Mouse (Mus musculus) hindbrain, embryonic 15.5 days (tissue): Measurements from ENCODE around the gene Chrdl1. TPM values are rescaled to one million over a fixed set of nuclear protein-coding genes. Genes with fewer than 3 reads are reported as not detected.

Experiments used
- ATAC-seq: fragments of 200-750 bp; cut with Nextera tagmentation; 2 replicates; pipeline ENCODE4 v1.8.0; 2017; ENCODE audit warnings: low read depth, moderate number of reproducible peaks, moderate TSS enrichment; ENCODE audit not compliant: low FRiP score
- H3K27ac ChIP-seq: fragments of 300-500 bp; sonication (generic); replicated peaks from 2 replicates; pipeline ENCODE4 v1.5.1; 2015; ENCODE audit warnings: mild to moderate bottlenecking, inconsistent platforms
- H3K27me3 ChIP-seq: fragments of 300-500 bp; sonication (generic); 2 replicates; pipeline ENCODE4 v1.6.1; 2015; ENCODE audit warnings: control low read depth, inconsistent platforms
- H3K36me3 ChIP-seq: fragments of 300-500 bp; sonication (generic); 2 replicates; pipeline ENCODE4 v1.6.1; 2015; ENCODE audit warnings: control low read depth, inconsistent platforms
- H3K4me1 ChIP-seq: fragments of 300-500 bp; sonication (generic); replicated peaks from 2 replicates; pipeline ENCODE4 v1.6.1; 2015; ENCODE audit warnings: control low read depth, inconsistent platforms
- H3K4me2 ChIP-seq: fragments of 300-500 bp; sonication (generic); 2 replicates; pipeline ENCODE4 v1.6.1; 2015; ENCODE audit warnings: moderate library complexity, mild to moderate bottlenecking, inconsistent platforms
- H3K4me3 ChIP-seq: fragments of 300-500 bp; sonication (generic); 2 replicates; pipeline ENCODE4 v1.5.1; 2015; ENCODE audit warnings: mild to moderate bottlenecking, inconsistent platforms
- H3K9ac ChIP-seq: fragments of 300-500 bp; sonication (generic); 2 replicates; pipeline ENCODE4 v1.6.1; 2015; ENCODE audit warnings: inconsistent platforms
- H3K9me3 ChIP-seq: fragments of 300-500 bp; sonication (generic); 2 replicates; pipeline ENCODE4 v1.6.1; 2016; ENCODE audit warnings: control low read depth, inconsistent platforms
- WGBS: fragments of 180-500 bp; shearing (Covaris S2); methylation state at CpG from one replicate; pipeline ENCODE4 v1.1.7; 2015; 5-methylcytosine and 5-hydroxymethylcytosine counted together
- polyA plus RNA-seq: library from polyadenylated mRNA; unstranded; fragments of >200 nt; fragmentation: Nextera tagmentation; extraction: Ambion mirVana; gene quantifications from 2 replicates; pipeline ENCODE4 v1.2.1, GENCODE M21; 2015

Chrdl1 gene
- polyA plus RNA-seq, result 2.5 and 4.3 TPM in 2 replicates

DNA sequence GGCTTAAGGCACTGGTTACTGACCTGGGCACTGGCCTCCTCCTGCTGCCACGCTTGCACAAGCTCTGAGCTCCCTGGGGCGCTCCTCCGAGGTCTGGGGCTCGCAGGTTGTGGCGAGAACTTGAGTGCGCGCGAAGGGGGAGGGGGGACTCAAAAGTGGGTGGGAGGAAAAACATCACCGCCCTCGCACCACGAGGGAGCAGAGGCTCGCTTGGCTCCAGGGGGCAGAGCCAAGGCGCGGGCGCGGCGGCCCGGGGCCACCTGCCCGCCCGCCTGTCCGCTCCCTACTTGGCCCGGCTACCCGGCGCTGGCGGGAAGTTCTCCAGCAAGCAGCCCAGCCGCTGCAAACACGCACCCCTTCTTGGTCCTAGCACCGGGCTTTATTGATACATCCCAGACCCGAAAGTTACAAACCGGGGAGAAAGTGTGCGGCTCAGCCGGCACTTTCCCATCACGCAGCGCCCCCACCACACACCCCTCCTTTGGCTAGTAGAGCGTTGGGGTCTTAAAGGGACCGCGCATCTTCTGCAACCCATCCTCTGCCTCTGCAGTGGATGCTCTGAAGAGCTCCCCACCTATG lies at the start of gene Chrdl1:
Gene Chrdl1, minus strand, starts transcription at position 472 of the 579 bp plus-strand sequence.
- no peaks in the 10 kb centered on the region for H3K36me3 ChIP-seq
- no peaks in the 10 kb centered on the region for H3K9me3 ChIP-seq
- H3K4me3 ChIP-seq, result peak within 1 kb of the TSS; percentile 49
- no peaks in the 10 kb centered on the region for H3K4me1 ChIP-seq
- peaks cover 13% of the 10 kb centered on the region; the same call in 1 of the 2 replicates for H3K27me3 ChIP-seq
- no peak within 1 kb of the TSS for H3K27ac ChIP-seq
- H3K9ac ChIP-seq, result peak within 1 kb of the TSS; percentile 8; the same call in 1 of the 2 replicates
- WGBS, result 28% methylated on average over 19 of the region's 37 CpGs
- H3K4me2 ChIP-seq, result peak within 1 kb of the TSS; percentile 71
- peak; percentile 73; the same call in 1 of the 2 replicates for ATAC-seq

DNA sequence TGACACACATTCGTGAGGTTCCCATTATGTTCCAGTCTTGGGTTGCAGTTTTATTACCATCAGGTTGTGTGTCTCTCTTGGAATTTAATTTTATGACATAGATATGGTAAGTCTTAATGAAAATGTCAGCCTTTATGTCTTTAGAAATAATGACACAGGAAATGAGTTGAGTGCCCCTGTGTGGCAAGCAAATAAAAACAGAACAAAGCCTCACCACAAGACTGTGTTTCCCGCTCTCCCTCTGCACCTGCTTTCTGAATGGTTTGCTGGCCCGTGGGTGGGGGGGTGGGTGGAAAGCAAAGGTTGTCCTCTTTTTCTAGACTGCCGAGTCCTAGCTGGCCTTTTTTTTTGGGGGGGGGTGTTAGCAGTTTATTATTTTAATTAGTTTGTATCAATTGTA lies 48.6 kb upstream of the Chrdl1 start:
- Histone ChIP-seq H3K9me3 (no peaks in the 10 kb centered on the region), H3K9ac (no peak overlapping the region), H3K27ac (no peak overlapping the region), H3K36me3 (no peaks in the 10 kb centered on the region), H3K4me3 (no peak overlapping the region), H3K27me3 (0 out of 2 replicates have a peak, but pooled peaks cover 2% of the 10 kb centered on the region), H3K4me1 (no peaks in the 10 kb centered on the region), H3K4me2 (no peak overlapping the region)
- 44% methylated on average over 4 of the region's 4 CpGs for WGBS
- ATAC-seq, result no peak

DNA sequence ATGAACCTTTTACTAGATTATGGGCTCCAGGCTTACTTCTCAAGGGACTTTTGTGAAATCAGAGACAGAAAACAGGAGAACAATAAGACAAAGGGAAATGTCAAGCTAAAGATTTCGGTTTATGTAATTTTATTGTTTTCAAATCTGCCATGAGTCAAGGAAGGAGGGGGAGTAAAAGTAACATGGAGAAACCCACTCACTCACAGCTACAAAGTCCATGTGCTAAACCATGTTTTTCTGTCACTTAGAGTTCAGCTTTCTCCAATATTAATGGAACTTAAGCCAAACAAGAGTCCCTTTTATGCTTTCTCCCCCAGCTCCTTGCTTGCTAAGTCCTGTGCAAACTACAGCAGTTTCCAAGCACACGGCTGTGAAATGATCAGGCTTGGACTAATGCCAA lies 10.5 kb upstream of the Chrdl1 start:
- Histone ChIP-seq H3K4me3 (no peak overlapping the region), H3K4me2 (no peak overlapping the region), H3K9ac (no peak overlapping the region), H3K4me1 (no peaks in the 10 kb centered on the region), H3K27ac (no peak overlapping the region), H3K9me3 (no peaks in the 10 kb centered on the region), H3K27me3 (peaks cover 3% of the 10 kb centered on the region; the same call in 1 of the 2 replicates), H3K36me3 (no peaks in the 10 kb centered on the region)
- WGBS, result 59% methylated on average over 2 of the region's 2 CpGs
- no peak for ATAC-seq

DNA sequence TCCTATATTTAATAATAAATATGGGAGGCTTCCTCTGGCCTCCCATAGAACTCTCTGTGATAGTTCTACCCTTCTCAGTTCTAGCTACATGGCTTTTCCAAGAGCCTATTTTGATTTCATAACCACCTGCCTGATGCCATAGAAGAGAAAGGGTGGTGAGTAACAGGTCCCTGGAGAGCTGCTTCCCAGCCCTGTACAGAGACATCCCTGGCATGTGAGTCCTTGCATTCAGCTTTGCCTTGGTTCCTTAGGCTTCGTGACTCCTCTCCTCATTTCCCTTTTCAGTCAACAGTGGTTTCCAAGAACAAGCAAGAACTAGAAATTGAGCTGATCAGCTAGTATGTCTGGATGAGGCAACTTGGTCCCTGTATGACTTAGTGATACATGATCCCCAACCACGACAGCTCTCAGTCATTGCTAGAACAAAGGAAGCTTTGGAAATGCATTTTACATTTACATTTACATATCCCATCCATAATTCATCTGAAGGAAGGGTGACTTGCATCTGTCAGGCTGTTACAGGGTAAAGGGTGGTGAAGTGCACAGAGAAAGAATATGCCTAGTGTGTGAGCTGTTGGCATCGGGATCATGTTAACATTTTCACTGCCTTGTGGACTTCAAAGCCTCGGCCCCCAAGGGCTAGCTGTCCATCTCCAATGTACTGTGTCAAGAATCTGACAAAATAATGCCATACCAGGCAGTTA lies 27.7 kb downstream of the Chrdl1 start:
- WGBS, result 61% methylated on average over 4 of the region's 4 CpGs
- no peak overlapping the region for H3K4me2 ChIP-seq
- H3K27ac ChIP-seq, result no peak overlapping the region
- no peaks in the 10 kb centered on the region for H3K27me3 ChIP-seq
- H3K9ac ChIP-seq, result no peak overlapping the region
- ATAC-seq, result no peak
- H3K9me3 ChIP-seq, result no peaks in the 10 kb centered on the region
- H3K36me3 ChIP-seq, result no peaks in the 10 kb centered on the region
- no peaks in the 10 kb centered on the region for H3K4me1 ChIP-seq
- no peak overlapping the region for H3K4me3 ChIP-seq

DNA sequence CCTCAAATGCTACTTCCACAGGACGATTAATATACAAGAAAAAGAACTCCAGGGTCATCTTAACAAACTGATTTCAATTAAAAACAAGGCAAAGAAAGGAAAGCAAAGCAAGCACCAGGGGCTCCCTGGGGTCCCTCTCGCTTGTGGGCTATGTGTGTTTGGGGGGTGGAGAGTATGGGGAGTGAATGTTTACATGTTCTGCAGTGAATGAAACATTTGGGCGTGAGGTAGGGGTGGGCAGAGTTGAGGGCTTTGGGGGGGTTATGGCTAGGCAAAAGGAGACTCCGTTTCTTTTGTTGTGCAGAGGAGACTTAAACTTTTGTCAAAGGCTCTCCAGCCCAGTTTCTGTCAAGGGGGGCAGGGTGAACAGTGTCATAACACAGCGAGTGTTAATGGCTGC lies 46.8 kb downstream of the Chrdl1 start:
- no peak overlapping the region for H3K4me3 ChIP-seq
- H3K9ac ChIP-seq, result no peak overlapping the region
- no peaks in the 10 kb centered on the region for H3K27me3 ChIP-seq
- H3K4me2 ChIP-seq, result no peak overlapping the region
- ATAC-seq, result no peak
- no peak overlapping the region for H3K27ac ChIP-seq
- H3K36me3 ChIP-seq, result no peaks in the 10 kb centered on the region
- no peaks in the 10 kb centered on the region for H3K9me3 ChIP-seq
- H3K4me1 ChIP-seq, result no peaks in the 10 kb centered on the region
- 37% methylated on average over 5 of the region's 5 CpGs for WGBS

DNA sequence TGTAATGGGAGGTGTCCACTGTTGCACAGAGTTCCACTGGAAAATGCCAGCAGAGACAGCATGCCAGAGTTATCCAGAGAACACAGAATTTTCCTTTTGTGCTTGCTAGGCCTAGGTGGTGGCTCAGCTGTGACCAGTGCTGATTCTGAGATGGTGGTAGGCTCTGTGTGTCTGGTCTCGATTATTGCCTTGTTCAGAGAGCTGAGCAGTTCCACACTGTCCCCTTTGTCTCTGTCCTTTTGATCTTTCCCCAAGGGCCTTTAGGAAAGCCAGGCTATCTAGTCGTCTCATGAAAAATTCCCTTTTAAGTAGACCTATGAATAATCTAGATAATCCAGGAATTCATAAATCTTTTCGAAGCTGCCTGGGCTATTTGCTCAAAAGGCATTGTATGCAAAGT lies 47.3 kb downstream of the Chrdl1 start:
- Histone ChIP-seq H3K4me3 (no peak overlapping the region), H3K4me1 (no peaks in the 10 kb centered on the region), H3K27ac (no peak overlapping the region), H3K9me3 (no peaks in the 10 kb centered on the region), H3K36me3 (no peaks in the 10 kb centered on the region), H3K4me2 (no peak overlapping the region), H3K27me3 (no peaks in the 10 kb centered on the region), H3K9ac (no peak overlapping the region)
- WGBS, result 43% methylated on average over 3 of the region's 3 CpGs
- no peak for ATAC-seq

DNA sequence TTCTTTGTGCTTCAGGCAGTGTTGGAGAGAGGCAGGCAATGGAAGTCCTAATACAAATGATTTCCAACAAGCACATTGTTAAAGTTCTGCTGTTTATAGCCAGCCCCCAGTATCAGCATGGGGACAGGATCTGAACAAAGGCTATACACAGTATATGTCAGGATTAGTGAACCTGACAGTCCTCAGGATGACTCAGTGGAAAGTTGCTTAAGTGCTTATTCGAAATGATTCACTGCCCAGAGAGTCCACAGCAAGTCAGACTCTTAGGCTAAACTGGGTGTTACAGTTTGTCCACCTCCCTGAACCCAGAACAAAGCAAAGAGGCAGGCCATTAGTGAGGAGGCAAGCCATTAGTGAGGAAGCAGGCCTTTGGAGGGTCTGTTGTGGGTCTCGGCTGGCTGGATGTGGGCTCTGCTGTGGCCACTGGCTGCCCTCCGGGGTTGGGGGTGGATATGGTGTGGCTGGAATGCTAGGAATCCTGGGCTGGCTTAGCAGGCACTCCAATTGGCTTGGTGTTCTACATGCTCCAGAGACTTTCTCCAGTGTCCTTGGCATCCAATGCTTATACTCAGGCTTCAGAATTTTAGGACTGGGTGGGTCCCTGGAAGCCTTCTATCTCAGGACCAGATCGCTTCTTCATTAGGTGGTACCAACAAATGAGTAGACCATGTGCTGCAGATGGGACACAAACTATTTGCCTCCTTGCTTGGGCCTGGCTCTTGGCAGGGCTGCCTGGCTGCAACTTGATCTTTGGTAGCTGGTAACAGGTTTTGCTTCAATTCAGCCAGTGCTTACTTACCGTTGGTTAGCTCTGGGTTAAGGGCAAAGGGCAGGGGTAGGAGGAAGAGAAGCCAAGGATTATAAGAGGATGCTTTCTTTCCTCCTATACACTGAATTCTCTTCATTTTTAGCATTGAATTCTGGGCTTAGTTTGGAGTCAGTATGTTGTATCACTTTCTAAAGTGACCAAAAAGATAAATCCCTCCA lies 49.3 kb downstream of the Chrdl1 start:
- Histone ChIP-seq H3K9me3 (no peaks in the 10 kb centered on the region), H3K27ac (no peak overlapping the region), H3K36me3 (no peaks in the 10 kb centered on the region), H3K4me3 (no peak overlapping the region), H3K4me2 (no peak overlapping the region), H3K4me1 (no peaks in the 10 kb centered on the region), H3K27me3 (no peaks in the 10 kb centered on the region), H3K9ac (no peak overlapping the region)
- 55% methylated on average over 5 of the region's 5 CpGs for WGBS
- no peak for ATAC-seq

DNA sequence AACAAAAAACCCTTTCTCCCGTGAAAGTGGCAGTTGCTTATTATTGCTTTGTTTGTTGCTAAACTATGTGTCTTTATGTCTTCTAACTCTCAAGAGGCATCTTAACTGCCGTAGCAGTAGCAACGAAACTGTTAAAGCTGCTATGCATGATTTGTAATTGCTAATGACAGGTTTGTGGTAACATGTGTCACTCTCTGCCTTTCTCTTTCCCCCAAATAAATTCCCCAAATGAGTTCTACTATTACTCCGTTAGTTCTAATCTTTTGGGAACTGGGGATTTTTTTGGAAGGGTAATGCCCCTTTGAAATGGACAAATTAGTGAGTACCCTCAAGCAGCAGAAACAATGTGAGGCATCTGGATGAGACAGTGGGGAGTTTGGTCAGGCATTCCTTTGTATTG lies 55.9 kb downstream of the Chrdl1 start:
- H3K4me1 ChIP-seq, result no peaks in the 10 kb centered on the region
- no peak overlapping the region for H3K4me2 ChIP-seq
- H3K4me3 ChIP-seq, result no peak overlapping the region
- no peaks in the 10 kb centered on the region for H3K9me3 ChIP-seq
- H3K9ac ChIP-seq, result no peak overlapping the region
- WGBS, result 42% methylated on average over 4 of the region's 4 CpGs
- H3K27ac ChIP-seq, result no peak overlapping the region
- H3K27me3 ChIP-seq, result peaks cover 11% of the 10 kb centered on the region; the same call in 1 of the 2 replicates
- no peaks in the 10 kb centered on the region for H3K36me3 ChIP-seq
- no peak for ATAC-seq

DNA sequence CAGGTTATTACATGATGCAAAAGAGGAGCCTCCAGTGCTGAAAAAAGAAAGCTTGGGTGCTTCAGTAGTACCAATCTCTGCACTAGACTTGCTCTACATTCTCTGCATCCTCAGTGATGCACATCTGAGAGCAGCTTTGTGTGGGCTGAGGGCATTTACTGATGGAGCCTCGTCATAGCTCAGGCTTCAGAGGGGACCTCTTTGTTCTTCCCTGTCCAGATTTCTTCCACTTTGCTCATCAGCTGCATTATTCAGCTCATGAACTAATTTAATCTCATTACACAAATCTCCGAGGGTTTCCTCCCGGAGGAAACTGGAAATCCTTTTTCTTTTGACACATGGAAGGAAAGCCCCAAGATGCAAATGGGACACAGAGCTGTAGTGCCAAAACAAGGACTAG lies 56.5 kb downstream of the Chrdl1 start:
- H3K4me1 ChIP-seq, result no peaks in the 10 kb centered on the region
- H3K9ac ChIP-seq, result no peak overlapping the region
- ATAC-seq, result no peak
- H3K27ac ChIP-seq, result no peak overlapping the region
- H3K4me3 ChIP-seq, result no peak overlapping the region
- WGBS, result 40% methylated on average over 3 of the region's 3 CpGs
- no peaks in the 10 kb centered on the region for H3K9me3 ChIP-seq
- no peaks in the 10 kb centered on the region for H3K36me3 ChIP-seq
- H3K27me3 ChIP-seq, result peaks cover 11% of the 10 kb centered on the region; the same call in 1 of the 2 replicates
- H3K4me2 ChIP-seq, result no peak overlapping the region

DNA sequence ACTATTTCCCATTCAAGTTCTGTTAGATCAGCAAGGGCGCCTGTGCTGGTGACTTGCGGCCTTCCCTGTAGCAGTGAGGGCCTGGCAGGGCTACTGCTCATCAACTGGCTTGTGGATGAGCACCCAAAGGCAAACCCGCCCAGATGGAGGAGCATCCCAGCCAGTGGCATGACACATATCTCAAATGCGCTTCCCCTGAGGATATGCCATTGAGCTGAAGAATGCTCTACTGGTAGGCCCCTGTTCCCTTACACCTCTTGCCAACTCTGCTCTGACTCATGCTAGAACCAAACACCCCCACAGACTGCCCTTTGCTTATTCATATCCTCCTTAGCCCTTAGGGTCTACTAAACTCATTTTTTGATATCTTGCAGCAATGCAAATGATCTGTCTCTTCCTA lies 57.4 kb downstream of the Chrdl1 start:
- Histone ChIP-seq H3K27me3 (peaks cover 11% of the 10 kb centered on the region; the same call in 1 of the 2 replicates), H3K9ac (no peak overlapping the region), H3K4me3 (no peak overlapping the region), H3K4me1 (no peaks in the 10 kb centered on the region), H3K27ac (no peak overlapping the region), H3K36me3 (no peaks in the 10 kb centered on the region), H3K4me2 (no peak overlapping the region), H3K9me3 (no peaks in the 10 kb centered on the region)
- 92% methylated on average over 4 of the region's 4 CpGs for WGBS
- no peak for ATAC-seq

DNA sequence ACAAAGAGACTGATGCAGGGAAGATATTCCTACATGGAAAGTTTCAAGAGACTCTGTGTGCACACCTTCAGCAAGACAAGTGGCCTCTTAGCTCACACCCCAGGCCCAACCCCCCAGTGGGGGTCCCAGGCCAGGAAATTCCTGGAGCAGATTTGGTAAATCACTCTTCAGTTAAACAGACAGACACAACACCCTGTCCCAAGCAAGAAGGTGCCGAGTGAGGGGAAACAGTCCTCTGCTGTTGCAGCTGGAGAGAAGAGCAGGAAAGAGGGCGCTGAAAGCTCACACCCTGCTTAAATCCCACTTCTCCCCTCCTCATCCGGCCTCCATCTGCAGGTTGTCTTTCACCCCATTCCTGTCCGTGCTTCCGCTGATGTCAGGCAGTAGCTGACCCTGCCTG lies 58.2 kb downstream of the Chrdl1 start:
- no peak for ATAC-seq
- H3K4me3 ChIP-seq, result no peak overlapping the region
- H3K4me1 ChIP-seq, result no peaks in the 10 kb centered on the region
- no peak overlapping the region for H3K4me2 ChIP-seq
- no peak overlapping the region for H3K27ac ChIP-seq
- peaks cover 14% of the 10 kb centered on the region; the same call in 1 of the 2 replicates for H3K27me3 ChIP-seq
- no peaks in the 10 kb centered on the region for H3K9me3 ChIP-seq
- H3K9ac ChIP-seq, result no peak overlapping the region
- 73% methylated on average over 5 of the region's 5 CpGs for WGBS
- H3K36me3 ChIP-seq, result no peaks in the 10 kb centered on the region

DNA sequence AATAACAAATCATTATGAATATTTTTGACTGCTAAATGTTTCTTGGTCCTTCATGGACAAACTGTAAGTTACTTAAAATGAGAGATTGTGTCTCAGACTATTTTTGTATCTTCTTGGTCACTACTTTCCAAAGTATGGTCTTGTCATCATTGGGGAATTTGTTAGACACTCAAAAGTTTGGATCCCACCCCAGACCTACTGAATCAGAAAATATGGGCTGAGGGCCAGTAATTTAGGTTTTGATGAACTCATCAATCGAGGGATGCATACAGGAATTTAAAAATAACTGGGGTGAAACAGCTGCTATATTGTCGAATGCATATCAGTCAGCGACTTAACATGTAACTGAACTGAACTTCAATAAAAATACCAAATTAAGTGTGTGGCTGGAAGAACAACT lies 80.9 kb downstream of the Chrdl1 start:
- Histone ChIP-seq H3K4me2 (no peak overlapping the region), H3K27ac (no peak overlapping the region), H3K27me3 (no peaks in the 10 kb centered on the region), H3K36me3 (no peaks in the 10 kb centered on the region), H3K9me3 (no peaks in the 10 kb centered on the region), H3K4me1 (no peaks in the 10 kb centered on the region), H3K4me3 (no peak overlapping the region), H3K9ac (no peak overlapping the region)
- 91% methylated on average over 3 of the region's 3 CpGs for whole genome bisulfite sequencing
- no peak for ATAC-seq
